Mouse (Mus musculus): ENCODE data around the gene Rtf1. TPM values are rescaled to one million over a fixed set of nuclear protein-coding genes. Genes with fewer than 3 reads are reported as not detected.

Rtf1 gene
- polyA plus RNA-seq, 1 experiment from 2014 or later: 34.5 TPM

DNA sequence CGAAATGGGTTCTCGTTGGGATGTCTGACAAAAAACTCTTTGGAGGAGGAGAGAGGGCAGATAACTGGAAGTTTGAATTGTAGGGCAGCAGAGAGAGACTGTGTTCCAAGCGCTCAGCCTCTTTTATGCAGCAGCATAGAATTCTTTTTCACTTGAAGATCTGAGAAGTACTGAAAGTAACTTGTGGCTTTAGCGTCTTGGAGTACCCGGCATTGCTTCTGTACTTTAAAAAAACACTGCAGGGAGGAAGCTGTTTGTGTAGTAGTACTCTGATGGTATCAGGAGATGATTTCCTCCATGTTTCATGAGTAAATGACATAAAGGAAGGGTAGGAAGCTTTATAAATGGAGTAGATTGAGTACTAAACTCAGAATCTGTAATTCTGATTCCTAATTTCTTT is 963 bp downstream of the Rtf1 start:
- H3K4me1 ChIP-seq (ENCODE audit: control insufficient read depth, insufficient read depth, low read length): peaks cover 9% of the 10 kb centered on the region
- no peak overlapping the region for H3K27ac ChIP-seq (ENCODE audit: low read depth, low read length)

DNA sequence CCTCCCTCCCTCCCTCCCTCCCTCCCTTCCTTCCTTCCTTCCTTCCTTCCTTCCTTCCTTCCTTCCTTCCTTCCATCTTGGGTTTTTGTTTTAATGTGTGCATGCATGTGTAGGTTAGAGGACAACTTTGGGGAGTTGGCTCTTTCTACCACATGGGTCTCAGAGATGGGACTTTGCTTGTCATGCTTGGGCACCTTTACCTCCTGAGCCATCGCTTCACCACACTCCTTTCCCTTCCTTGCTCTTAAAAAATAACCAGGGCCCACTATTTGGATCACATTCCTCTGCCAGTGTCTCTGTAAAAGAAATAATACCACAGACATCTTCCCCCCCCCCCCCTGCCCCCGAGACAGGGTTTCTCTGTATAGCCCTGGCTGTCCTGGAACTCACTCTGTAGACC is 8.8 kb downstream of the Rtf1 start:
- ATAC-seq (ENCODE audit: low FRiP score) (no peak), DNase-seq (ENCODE audit: low spot score, missing footprints) (no peak)
- Histone ChIP-seq H3K9ac (ENCODE audit: low read length) (no peak overlapping the region), H3K27me3 (ENCODE audit: control insufficient read depth, insufficient read depth, low read length) (no peaks in the 10 kb centered on the region), H3K27ac (ENCODE audit: low read depth, low read length) (no peak overlapping the region), H3K4me3 (ENCODE audit: low read depth, low read length) (no peak overlapping the region), H3K4me2 (no peak overlapping the region), H3K9me3 (ENCODE audit: control insufficient read depth, low read length) (no peaks in the 10 kb centered on the region), H3K4me1 (ENCODE audit: control insufficient read depth, insufficient read depth, low read length) (no peaks in the 10 kb centered on the region), H3K36me3 (ENCODE audit: control insufficient read depth, insufficient read depth, low read length) (0 out of 2 replicates have a peak, but pooled peaks cover 7% of the 10 kb centered on the region)
- 97% methylated on average over 2 of the region's 2 CpGs for WGBS

More for the DNA sequence above, 963 bp downstream of the Rtf1 start:
- DNase-seq (ENCODE audit: low spot score, missing footprints) (no peak), ATAC-seq (ENCODE audit: low FRiP score) (no peak)
- Histone ChIP-seq H3K36me3 (ENCODE audit: control insufficient read depth, insufficient read depth, low read length) (no peaks in the 10 kb centered on the region), H3K9me3 (ENCODE audit: control insufficient read depth, low read length) (no peaks in the 10 kb centered on the region), H3K9ac (ENCODE audit: low read length) (peak overlapping the region; percentile 93), H3K4me2 (peak overlapping the region; percentile 66), H3K4me3 (ENCODE audit: low read depth, low read length) (peak overlapping the region; percentile 77), H3K27me3 (ENCODE audit: control insufficient read depth, insufficient read depth, low read length) (no peaks in the 10 kb centered on the region)
- 10% methylated on average over 5 of the region's 5 CpGs for WGBS

DNA sequence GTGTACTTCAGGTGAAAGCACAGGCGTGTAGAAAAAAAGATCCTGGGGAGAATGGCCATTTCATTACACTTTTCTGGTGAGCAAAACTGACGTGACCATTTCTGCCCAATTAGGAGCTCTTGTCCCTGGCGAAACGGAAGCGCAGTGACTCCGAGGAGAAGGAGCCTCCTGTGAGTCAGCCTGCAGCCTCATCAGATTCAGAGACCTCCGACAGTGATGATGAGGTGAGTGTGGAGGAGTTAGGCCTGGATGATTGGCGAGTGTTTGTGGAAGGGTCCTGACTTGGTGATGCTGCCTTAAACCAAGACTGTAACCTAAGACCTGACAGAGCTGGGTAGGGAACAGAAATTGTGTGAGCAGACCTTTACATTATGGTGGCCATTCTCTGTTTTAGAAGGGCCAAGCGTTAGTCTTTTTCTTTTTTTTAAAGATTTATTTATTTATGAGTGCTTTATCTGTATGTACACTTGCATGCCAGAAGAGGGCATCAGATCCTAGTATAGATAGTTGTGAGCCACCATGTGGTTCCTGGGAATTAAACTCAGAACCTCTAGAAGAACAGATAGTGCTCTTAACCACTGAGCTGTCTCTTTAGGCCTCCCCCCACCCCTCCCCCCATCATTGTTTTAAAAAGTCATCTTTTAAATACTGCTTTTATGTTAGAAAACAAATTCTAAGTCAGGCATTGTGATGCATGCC is 17.3 kb downstream of the Rtf1 start:
- H3K27ac ChIP-seq (ENCODE audit: low read depth, low read length): no peak overlapping the region
- 0 out of 2 replicates have a peak, but pooled peaks cover 3% of the 10 kb centered on the region for H3K36me3 ChIP-seq (ENCODE audit: control insufficient read depth, insufficient read depth, low read length)
- H3K9me3 ChIP-seq (ENCODE audit: control insufficient read depth, low read length): no peaks in the 10 kb centered on the region
- no peak for DNase-seq (ENCODE audit: low spot score, missing footprints)
- no peak overlapping the region for H3K4me3 ChIP-seq (ENCODE audit: low read depth, low read length)
- ATAC-seq (ENCODE audit: low FRiP score): no peak
- H3K4me2 ChIP-seq: no peak overlapping the region
- H3K4me1 ChIP-seq (ENCODE audit: control insufficient read depth, insufficient read depth, low read length): no peaks in the 10 kb centered on the region
- WGBS: 79% methylated on average over 9 of the region's 9 CpGs
- no peaks in the 10 kb centered on the region for H3K27me3 ChIP-seq (ENCODE audit: control insufficient read depth, insufficient read depth, low read length)
- no peak overlapping the region; the same call in 1 of the 2 replicates for H3K9ac ChIP-seq (ENCODE audit: low read length)

DNA sequence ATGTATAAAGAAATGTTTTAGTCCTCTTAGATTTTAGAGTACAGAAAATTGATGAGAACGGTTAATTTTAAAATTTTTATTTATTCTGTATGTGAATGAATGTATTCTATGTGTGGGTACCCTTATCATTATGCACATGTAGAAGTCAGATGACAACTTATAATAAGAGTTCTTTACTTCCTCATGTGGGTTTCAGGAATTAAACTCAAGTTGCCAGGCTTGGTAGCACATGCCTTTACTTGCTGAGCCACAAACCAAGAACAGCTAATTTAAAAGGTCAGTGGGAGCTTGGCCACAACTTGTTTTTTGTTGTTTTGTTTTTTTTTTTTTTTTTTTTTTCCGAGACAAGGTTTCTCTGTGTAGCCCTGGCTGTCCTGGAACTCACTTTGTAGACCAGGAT is 20.0 kb downstream of the Rtf1 start:
- DNase-seq (ENCODE audit: low spot score, missing footprints) (no peak), ATAC-seq (ENCODE audit: low FRiP score) (no peak)
- H3K4me1 ChIP-seq (ENCODE audit: control insufficient read depth, insufficient read depth, low read length): no peaks in the 10 kb centered on the region
- H3K36me3 ChIP-seq (ENCODE audit: control insufficient read depth, insufficient read depth, low read length): no peaks in the 10 kb centered on the region
- H3K4me3 ChIP-seq (ENCODE audit: low read depth, low read length): no peak overlapping the region
- H3K27ac ChIP-seq (ENCODE audit: low read depth, low read length): no peak overlapping the region
- no peaks in the 10 kb centered on the region for H3K9me3 ChIP-seq (ENCODE audit: control insufficient read depth, low read length)
- no peaks in the 10 kb centered on the region for H3K27me3 ChIP-seq (ENCODE audit: control insufficient read depth, insufficient read depth, low read length)
- H3K9ac ChIP-seq (ENCODE audit: low read length): no peak overlapping the region
- WGBS: 92% methylated on average over 2 of the region's 2 CpGs
- H3K4me2 ChIP-seq: no peak overlapping the region

DNA sequence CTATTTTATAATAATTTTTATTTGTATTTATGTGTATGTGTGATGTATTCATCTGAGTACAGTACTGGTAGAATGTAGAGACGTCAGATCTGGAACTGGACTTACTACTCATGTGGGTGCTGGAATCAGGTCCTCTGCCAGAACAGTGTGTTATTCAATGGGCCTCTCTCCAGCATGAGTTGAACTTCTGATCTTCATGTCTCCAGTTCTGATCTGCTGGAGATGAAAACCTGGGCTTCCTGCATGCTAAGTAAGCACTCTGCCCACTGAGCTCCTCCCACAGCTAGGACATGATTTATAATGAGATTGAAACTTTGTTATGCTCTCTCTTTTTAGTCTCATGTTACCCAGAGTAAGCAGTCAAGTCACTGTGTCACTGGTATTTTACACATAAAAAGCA is 21.2 kb downstream of the Rtf1 start:
- WGBS: 83% methylated on average over 1 of the region's 1 CpGs
- H3K27me3 ChIP-seq (ENCODE audit: control insufficient read depth, insufficient read depth, low read length): no peaks in the 10 kb centered on the region
- no peaks in the 10 kb centered on the region for H3K36me3 ChIP-seq (ENCODE audit: control insufficient read depth, insufficient read depth, low read length)
- H3K9me3 ChIP-seq (ENCODE audit: control insufficient read depth, low read length): no peaks in the 10 kb centered on the region
- H3K27ac ChIP-seq (ENCODE audit: low read depth, low read length): no peak overlapping the region
- ATAC-seq (ENCODE audit: low FRiP score) (no peak), DNase-seq (ENCODE audit: low spot score, missing footprints) (no peak)
- no peak overlapping the region for H3K4me2 ChIP-seq
- H3K9ac ChIP-seq (ENCODE audit: low read length): no peak overlapping the region
- no peak overlapping the region for H3K4me3 ChIP-seq (ENCODE audit: low read depth, low read length)
- no peaks in the 10 kb centered on the region for H3K4me1 ChIP-seq (ENCODE audit: control insufficient read depth, insufficient read depth, low read length)

DNA sequence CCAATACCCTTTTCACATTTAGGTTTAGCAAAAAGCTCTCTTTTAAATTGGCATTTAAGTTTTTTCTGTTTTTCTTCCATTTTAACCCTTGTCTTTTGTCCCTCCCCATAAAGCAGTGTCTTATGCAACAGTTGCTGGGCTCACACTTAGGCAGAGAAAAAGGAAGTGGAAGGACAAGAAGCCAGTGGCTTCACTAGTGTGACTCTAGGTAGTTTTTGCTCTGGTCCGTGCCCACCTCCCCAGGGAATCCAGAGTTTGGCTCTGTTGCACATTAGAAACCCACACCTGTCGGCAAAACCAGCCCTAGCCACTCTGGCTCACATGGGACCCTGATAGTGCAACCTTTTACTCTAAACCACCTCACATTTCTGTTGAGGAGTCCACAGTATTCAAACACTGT is 23.6 kb downstream of the Rtf1 start:
- Histone ChIP-seq H3K4me1 (ENCODE audit: control insufficient read depth, insufficient read depth, low read length) (no peaks in the 10 kb centered on the region), H3K4me2 (no peak overlapping the region), H3K4me3 (ENCODE audit: low read depth, low read length) (no peak overlapping the region), H3K36me3 (ENCODE audit: control insufficient read depth, insufficient read depth, low read length) (no peaks in the 10 kb centered on the region), H3K9me3 (ENCODE audit: control insufficient read depth, low read length) (no peaks in the 10 kb centered on the region), H3K27me3 (ENCODE audit: control insufficient read depth, insufficient read depth, low read length) (no peaks in the 10 kb centered on the region), H3K9ac (ENCODE audit: low read length) (no peak overlapping the region), H3K27ac (ENCODE audit: low read depth, low read length) (no peak overlapping the region)
- 84% methylated on average over 2 of the region's 2 CpGs for WGBS
- ATAC-seq (ENCODE audit: low FRiP score) (no peak), DNase-seq (ENCODE audit: low spot score, missing footprints) (no peak)

DNA sequence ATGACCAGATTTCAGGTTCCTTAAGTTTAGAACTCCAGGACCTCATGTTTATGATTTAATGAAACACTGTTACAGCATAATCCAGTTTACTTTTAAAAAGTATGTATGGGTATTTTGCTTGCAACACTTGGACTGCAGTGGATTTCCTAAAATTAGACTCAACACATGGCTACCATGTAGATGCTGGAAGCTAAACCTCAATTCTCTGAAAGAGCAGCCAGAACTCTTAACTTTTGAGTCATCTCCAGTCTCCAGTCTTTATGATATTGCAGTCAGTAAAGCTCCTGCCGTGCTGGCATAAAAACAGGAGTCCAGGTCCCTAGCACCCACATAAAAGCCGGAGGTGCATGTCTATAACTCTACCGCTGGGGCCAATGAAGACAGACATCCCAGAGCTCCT is 25.1 kb downstream of the Rtf1 start:
- DNase-seq (ENCODE audit: low spot score, missing footprints) (no peak), ATAC-seq (ENCODE audit: low FRiP score) (no peak)
- Histone ChIP-seq H3K4me1 (ENCODE audit: control insufficient read depth, insufficient read depth, low read length) (no peaks in the 10 kb centered on the region), H3K9me3 (ENCODE audit: control insufficient read depth, low read length) (no peaks in the 10 kb centered on the region), H3K4me3 (ENCODE audit: low read depth, low read length) (no peak overlapping the region), H3K36me3 (ENCODE audit: control insufficient read depth, insufficient read depth, low read length) (no peaks in the 10 kb centered on the region), H3K27me3 (ENCODE audit: control insufficient read depth, insufficient read depth, low read length) (no peaks in the 10 kb centered on the region), H3K4me2 (no peak overlapping the region), H3K27ac (ENCODE audit: low read depth, low read length) (no peak overlapping the region), H3K9ac (ENCODE audit: low read length) (no peak overlapping the region)
- whole genome bisulfite sequencing: 95% methylated on average over 3 of the region's 3 CpGs

DNA sequence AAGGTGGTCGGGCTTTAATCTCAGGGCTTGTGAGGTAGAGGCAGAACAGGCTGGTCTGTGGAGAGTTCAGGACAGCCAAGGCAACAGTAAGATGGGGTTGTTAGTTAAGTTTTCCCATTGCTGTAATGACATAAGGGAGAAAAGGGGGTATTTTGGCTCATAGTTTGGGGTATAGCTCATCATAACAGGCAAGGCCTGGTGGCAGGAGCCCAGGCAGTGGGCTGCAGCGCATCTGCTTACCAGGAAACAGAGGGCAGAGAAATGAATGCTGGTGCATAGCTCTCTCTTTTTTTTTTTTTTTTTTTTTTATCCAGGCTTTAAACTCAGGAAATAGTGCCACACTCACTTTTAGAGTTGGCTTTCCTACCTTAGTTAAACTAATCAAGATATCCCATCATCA is 28.3 kb downstream of the Rtf1 start:
- no peaks in the 10 kb centered on the region for H3K4me1 ChIP-seq (ENCODE audit: control insufficient read depth, insufficient read depth, low read length)
- ATAC-seq (ENCODE audit: low FRiP score) (no peak), DNase-seq (ENCODE audit: low spot score, missing footprints) (no peak)
- no peak overlapping the region for H3K27ac ChIP-seq (ENCODE audit: low read depth, low read length)
- H3K9me3 ChIP-seq (ENCODE audit: control insufficient read depth, low read length): no peaks in the 10 kb centered on the region
- no peak overlapping the region for H3K9ac ChIP-seq (ENCODE audit: low read length)
- H3K4me3 ChIP-seq (ENCODE audit: low read depth, low read length): no peak overlapping the region
- 94% methylated on average over 2 of the region's 2 CpGs for WGBS
- H3K27me3 ChIP-seq (ENCODE audit: control insufficient read depth, insufficient read depth, low read length): no peaks in the 10 kb centered on the region
- peaks cover 13% of the 10 kb centered on the region for H3K36me3 ChIP-seq (ENCODE audit: control insufficient read depth, insufficient read depth, low read length)
- H3K4me2 ChIP-seq: no peak overlapping the region

DNA sequence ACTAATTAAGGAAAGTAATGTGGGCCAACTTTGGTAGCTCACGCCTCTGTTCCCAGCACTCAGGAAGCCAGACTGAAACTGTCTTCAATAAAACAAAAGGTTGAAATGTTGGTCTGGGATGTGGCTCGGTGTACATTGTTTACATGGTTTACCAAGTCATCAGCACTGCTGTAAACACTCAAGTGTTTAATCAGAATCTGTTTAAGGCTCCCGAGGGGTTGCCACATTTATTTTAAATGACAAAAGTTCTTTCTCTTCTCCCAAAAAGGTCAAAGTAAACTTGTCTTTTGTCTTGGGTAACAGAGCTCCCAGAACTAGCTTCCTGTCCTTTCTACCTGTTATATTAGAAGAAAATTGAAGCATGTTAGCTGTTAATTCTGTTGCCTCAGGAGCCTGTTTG is 32.8 kb downstream of the Rtf1 start:
- Histone ChIP-seq H3K27me3 (ENCODE audit: control insufficient read depth, insufficient read depth, low read length) (no peaks in the 10 kb centered on the region), H3K36me3 (ENCODE audit: control insufficient read depth, insufficient read depth, low read length) (peaks cover 19% of the 10 kb centered on the region), H3K4me2 (no peak overlapping the region), H3K4me3 (ENCODE audit: low read depth, low read length) (no peak overlapping the region), H3K9ac (ENCODE audit: low read length) (no peak overlapping the region), H3K9me3 (ENCODE audit: control insufficient read depth, low read length) (no peaks in the 10 kb centered on the region), H3K27ac (ENCODE audit: low read depth, low read length) (no peak overlapping the region), H3K4me1 (ENCODE audit: control insufficient read depth, insufficient read depth, low read length) (no peaks in the 10 kb centered on the region)
- no peak for DNase-seq (ENCODE audit: low spot score, missing footprints)
- no peak for ATAC-seq (ENCODE audit: low FRiP score)
- WGBS: 93% methylated on average over 3 of the region's 3 CpGs
